Mouse (Mus musculus) adrenal gland, adult 2 months (tissue): ENCODE data around the gene C1qtnf1. TPM values are rescaled to one million over a fixed set of nuclear protein-coding genes. Genes with fewer than 3 reads are reported as not detected.

Source experiments
- polyA plus RNA-seq: library from polyadenylated mRNA; depleted of rRNA; stranded (reverse); fragments of >200 nt; gene quantifications from 2 replicates; pipeline ENCODE4 v1.2.3, GENCODE M21; 2012; rRNA removed
- total RNA-seq, 2 experiments: library from RNA; stranded (reverse); gene quantifications; 2 replicates each; pipeline ENCODE4 v1.2.3; 2021

C1qtnf1 gene
- total and polyA plus RNA-seq, 3 experiments, result 14.8 to 24.8 (median 17.9) TPM

Other genes with a start within 250 kb of the C1qtnf1 start
- gene Cyth1, start 179.6 kb upstream of the C1qtnf1 start, total RNA-seq, result 10 to 100 TPM; 28.9 to 34.0 TPM
- gene Cyth1, start 179.6 kb upstream of the C1qtnf1 start, polyA plus RNA-seq, result 13.8 and 16.1 TPM in 2 replicates
- gene Usp36, start 138.0 kb upstream of the C1qtnf1 start, total RNA-seq, result 10 to 100 TPM; 18.7 to 26.2 TPM
- gene Usp36, start 138.0 kb upstream of the C1qtnf1 start, polyA plus RNA-seq, result 21.4 and 22.4 TPM in 2 replicates
- under 1 TPM; 0.46 to 0.93 TPM for gene Cep295nl, start 85.7 kb upstream of the C1qtnf1 start, total RNA-seq
- gene Cep295nl, start 85.7 kb upstream of the C1qtnf1 start, polyA plus RNA-seq, result 0.12 TPM in 1 of 2 replicates, not detected in the other
- 100 to 1,000 TPM in 1 of 2 experiments, 10 to 100 TPM in 1; 89.7 to 198 TPM for gene Timp2, start 72.5 kb upstream of the C1qtnf1 start, total RNA-seq
- gene Timp2, start 72.5 kb upstream of the C1qtnf1 start, polyA plus RNA-seq, result 79.4 and 126 TPM in 2 replicates
- gene Lgals3bp, start 26.1 kb upstream of the C1qtnf1 start, total RNA-seq, result 100 to 1,000 TPM in 1 of 2 experiments, 10 to 100 TPM in 1; 92.7 to 160 TPM
- gene Lgals3bp, start 26.1 kb upstream of the C1qtnf1 start, polyA plus RNA-seq, result 336 and 430 TPM in 2 replicates
- 10 to 100 TPM; 28.8 to 35.6 TPM for gene Cant1, start 9.1 kb upstream of the C1qtnf1 start, total RNA-seq
- gene Cant1, start 9.1 kb upstream of the C1qtnf1 start, polyA plus RNA-seq, result 59.5 and 66.8 TPM in 2 replicates
- gene Engase, start 48.6 kb downstream of the C1qtnf1 start, total RNA-seq, result 10 to 100 TPM; 10.1 to 17.1 TPM
- 26.4 and 40.6 TPM in 2 replicates for gene Engase, start 48.6 kb downstream of the C1qtnf1 start, polyA plus RNA-seq